Mouse (Mus musculus) myocyte (in vitro differentiated cells): Measurements from ENCODE around the gene Smim24. TPM values are rescaled to one million over a fixed set of nuclear protein-coding genes. Genes with fewer than 3 reads are reported as not detected.

Experiments used
- H3K27me3 ChIP-seq: one replicate; pipeline ENCODE4 v1.6.1; 2011; ENCODE audit not compliant: control insufficient read depth, insufficient read depth, insufficient read length
- H3K36me3 ChIP-seq: one replicate; pipeline ENCODE4 v1.6.1; 2011; ENCODE audit not compliant: control insufficient read depth, insufficient read depth
- H3K4me2 ChIP-seq: one replicate; pipeline ENCODE4 v1.6.1; 2011; ENCODE audit warnings: low read depth, control low read depth
- H3K4me3 ChIP-seq: one replicate; pipeline ENCODE4 v1.5.1; 2011; ENCODE audit warnings: mild to moderate bottlenecking, control low read depth, moderate library complexity
- H3K79me2 ChIP-seq: one replicate; pipeline ENCODE4 v1.6.1; 2011; ENCODE audit not compliant: control insufficient read depth, insufficient read depth
- H3ac ChIP-seq: one replicate; pipeline ENCODE4 v1.6.1; 2011; ENCODE audit not compliant: control insufficient read depth, insufficient read length
- CEBPB ChIP-seq: IDR thresholded peaks from 2 replicates; pipeline ENCODE4 v1.6.1; 2011; ENCODE audit warnings: mild to moderate bottlenecking, moderate library complexity; ENCODE audit not compliant: poor library complexity, insufficient read depth, severe bottlenecking
- E2F4 ChIP-seq: IDR thresholded peaks from one replicate; pipeline ENCODE4 v1.6.1; 2011; ENCODE audit warnings: mild to moderate bottlenecking, control low read depth, moderate library complexity; ENCODE audit not compliant: insufficient read depth
- MAX ChIP-seq: IDR thresholded peaks from one replicate; pipeline ENCODE4 v1.6.1; 2011; ENCODE audit warnings: low read depth, mild to moderate bottlenecking, control low read depth
- MYOD1 ChIP-seq, 3 experiments: IDR thresholded peaks; one replicate each; pipeline ENCODE4 v1.6.1; 2011; ENCODE audit warnings: control low read depth in 2 of 3, low read depth in 2 of 3, mild to moderate bottlenecking in 2 of 3, moderate library complexity in 1 of 3; ENCODE audit not compliant: insufficient read length in 2 of 3, control insufficient read depth in 1 of 3
- MYOG ChIP-seq, 3 experiments: IDR thresholded peaks; one replicate each; pipeline ENCODE4 v1.6.1; 2011; ENCODE audit warnings: control low read depth in 2 of 3, low read depth in 2 of 3, mild to moderate bottlenecking in 2 of 3; ENCODE audit not compliant: insufficient read length in 2 of 3, control insufficient read depth in 1 of 3, insufficient read depth in 1 of 3
- POLR2A ChIP-seq: IDR thresholded peaks from one replicate; pipeline ENCODE4 v1.6.1; 2011; ENCODE audit warnings: low read depth, mild to moderate bottlenecking, control low read depth, moderate library complexity; ENCODE audit not compliant: insufficient read length
- POLR2AphosphoS2 ChIP-seq: IDR thresholded peaks from one replicate; pipeline ENCODE4 v1.6.1; 2011; ENCODE audit warnings: low read depth, control low read depth; ENCODE audit not compliant: insufficient read length
- REST ChIP-seq: IDR thresholded peaks from one replicate; pipeline ENCODE4 v1.6.1; 2011; ENCODE audit warnings: mild to moderate bottlenecking, control low read depth, moderate library complexity; ENCODE audit not compliant: insufficient read depth, insufficient read length
- SRF ChIP-seq: IDR thresholded peaks from one replicate; pipeline ENCODE4 v1.6.1; 2011; ENCODE audit warnings: low read depth; ENCODE audit not compliant: control insufficient read depth, insufficient read length
- TCF12 ChIP-seq: IDR thresholded peaks from one replicate; pipeline ENCODE4 v1.6.1; 2011; ENCODE audit warnings: mild to moderate bottlenecking, control low read depth; ENCODE audit not compliant: poor library complexity, insufficient read depth, severe bottlenecking
- TCF3 ChIP-seq: IDR thresholded peaks from one replicate; pipeline ENCODE4 v1.6.1; 2011; ENCODE audit warnings: low read depth, control low read depth; ENCODE audit not compliant: insufficient read length
- USF1 ChIP-seq: IDR thresholded peaks from one replicate; pipeline ENCODE4 v1.6.1; 2011; ENCODE audit warnings: low read depth, mild to moderate bottlenecking, control low read depth, moderate library complexity
- polyA plus RNA-seq: library from polyadenylated mRNA; unstranded; fragments of >200 nt; fragmentation: generic; extraction: Trizol; gene quantifications from one replicate; pipeline ENCODE4 v1.2.1, GENCODE M21; 2012; ENCODE audit warnings: missing spikeins

The Smim24 gene
- polyA plus RNA-seq, 1 experiment = 0.30 TPM

DNA sequence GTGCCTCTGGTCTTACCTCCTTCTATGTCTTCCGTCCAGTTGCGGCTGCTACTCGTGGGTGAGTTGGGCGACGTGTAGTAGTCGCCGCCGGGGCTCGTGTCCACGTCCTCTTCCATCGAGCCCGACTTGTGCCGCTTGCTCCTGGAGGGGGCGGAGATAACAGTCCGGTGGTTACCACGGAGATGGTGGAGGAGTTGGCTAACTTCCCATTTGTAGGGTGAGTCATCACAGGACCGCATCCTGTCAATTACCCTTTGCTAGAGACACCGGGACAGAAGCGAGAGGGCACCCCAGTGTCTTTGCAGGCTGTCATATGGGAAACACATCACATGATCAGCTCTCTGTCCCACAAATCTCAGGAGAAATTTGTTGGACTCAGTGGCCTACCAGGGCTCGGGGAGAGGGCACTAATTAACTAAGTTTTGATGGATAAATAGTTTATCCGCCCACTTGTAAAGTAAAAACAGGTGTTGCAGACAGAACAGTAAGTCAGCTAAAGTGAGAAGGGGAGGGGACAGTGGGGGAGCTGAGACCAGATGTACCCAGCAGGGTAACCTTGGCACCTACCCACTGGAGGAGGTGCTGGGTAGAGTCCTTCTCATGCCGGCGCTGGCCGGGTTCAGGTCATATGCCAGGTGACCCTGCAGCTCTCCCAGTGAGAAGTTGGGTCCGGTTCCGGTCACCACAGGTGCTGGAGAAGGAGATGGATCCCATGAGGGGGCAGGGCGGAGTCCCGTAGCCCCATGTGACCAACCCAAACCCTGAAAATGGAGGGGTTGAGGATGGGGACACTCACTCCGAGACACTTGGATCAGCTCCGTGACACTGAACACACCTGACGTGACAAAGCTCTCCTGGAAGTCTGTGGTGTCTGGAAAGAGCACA, 14.9 kb downstream of the Smim24 start:
- peaks cover 13% of the 10 kb centered on the region for H3K79me2 ChIP-seq
- no peaks in the 10 kb centered on the region for H3K27me3 ChIP-seq
- peak overlapping the region; percentile 57 for H3K4me2 ChIP-seq
- H3K36me3 ChIP-seq = peaks cover 27% of the 10 kb centered on the region
- H3ac ChIP-seq = no peak overlapping the region
- H3K4me3 ChIP-seq = no peak overlapping the region
- TF ChIP-seq USF1 = peak; percentile 87
- no peak for TF ChIP-seq TCF3

DNA sequence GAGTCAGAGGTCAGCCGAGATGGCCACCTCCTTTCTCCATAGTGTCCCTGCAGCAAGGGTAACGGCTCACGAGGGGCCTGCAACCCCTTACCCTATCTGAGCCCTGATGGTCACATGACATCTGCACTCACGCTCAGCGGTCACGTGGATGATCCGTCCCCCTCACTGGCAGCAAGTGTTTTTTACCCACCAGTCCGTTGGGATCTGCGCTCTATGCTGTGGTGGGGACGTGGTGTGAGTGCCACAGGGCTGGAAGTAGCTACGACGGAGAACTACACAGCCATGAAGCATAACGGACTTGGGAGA, 15.5 kb downstream of the Smim24 start:
- Histone ChIP-seq H3K79me2 (peaks cover 19% of the 10 kb centered on the region), H3K36me3 (peaks cover 27% of the 10 kb centered on the region), H3K27me3 (no peaks in the 10 kb centered on the region), H3ac (no peak overlapping the region), H3K4me3 (peak overlapping the region; percentile 5), H3K4me2 (peak overlapping the region; percentile 57)
- TF ChIP-seq USF1 = peak; percentile 43
- TF ChIP-seq CEBPB = no peak

DNA sequence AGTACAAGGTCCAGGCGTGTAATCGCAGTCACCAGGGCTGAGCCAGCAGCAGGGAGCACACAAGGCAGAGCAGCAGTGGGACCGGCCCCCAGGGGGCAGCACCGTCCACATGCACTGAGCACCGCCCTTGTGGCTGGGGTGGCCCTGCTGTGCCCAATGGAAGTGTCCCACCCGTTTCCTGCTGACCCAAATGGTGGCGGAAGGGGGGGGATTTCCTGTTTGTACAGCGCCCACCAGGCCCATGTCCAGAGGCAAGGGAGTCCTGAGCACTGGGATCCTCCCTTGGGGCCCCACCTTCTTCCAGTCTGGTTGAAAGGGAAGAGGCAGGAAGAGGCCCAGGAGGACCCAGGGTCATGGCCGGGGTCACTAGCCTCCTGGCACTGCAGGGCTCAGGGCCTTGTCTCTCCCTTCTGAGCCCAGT, 16.0 kb downstream of the Smim24 start:
- H3K4me3 ChIP-seq = peak overlapping the region; percentile 5
- H3K79me2 ChIP-seq = peaks cover 23% of the 10 kb centered on the region
- no peak overlapping the region for H3ac ChIP-seq
- H3K4me2 ChIP-seq = peak overlapping the region; percentile 76
- peaks cover 23% of the 10 kb centered on the region for H3K36me3 ChIP-seq
- no peaks in the 10 kb centered on the region for H3K27me3 ChIP-seq
- peak in 1 of 3 experiments; percentile 66 for TF ChIP-seq MYOG (IDR thresholded peaks at IDR 0.05; ENCODE audit: control insufficient read depth in 1 of 3, insufficient read depth in 1 of 3, insufficient read length in 2 of 3, low read depth in 2 of 3)
- peak in 1 of 3 experiments; percentile 16 for TF ChIP-seq MYOD1 (IDR thresholded peaks at IDR 0.05; ENCODE audit: control insufficient read depth in 1 of 3, insufficient read length in 2 of 3, low read depth in 2 of 3)
- TF ChIP-seq SRF = peak; percentile 80
- no peak for TF ChIP-seq MAX
- TF ChIP-seq POLR2A = no peak
- TF ChIP-seq CEBPB = no peak

DNA sequence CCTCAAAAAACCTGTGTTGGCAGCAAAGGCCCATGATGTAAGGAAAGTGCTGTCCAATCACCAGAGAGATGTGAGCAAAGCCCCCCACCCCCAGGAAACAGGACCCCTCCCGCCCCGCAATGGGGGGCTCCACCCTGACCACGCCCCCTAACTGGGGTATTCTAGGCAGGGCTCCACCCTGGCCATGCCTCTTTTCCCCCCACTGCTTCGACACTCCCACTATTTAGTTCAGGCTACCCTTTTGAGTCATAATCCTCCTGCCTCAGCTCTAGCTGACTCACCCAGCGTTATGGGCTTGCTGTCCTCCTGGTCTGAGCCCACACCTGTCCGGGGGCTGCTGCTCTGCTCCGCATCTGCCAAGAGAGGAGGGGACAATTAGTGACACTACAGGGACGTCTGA, 16.5 kb downstream of the Smim24 start:
- H3K36me3 ChIP-seq = peaks cover 19% of the 10 kb centered on the region
- no peaks in the 10 kb centered on the region for H3K27me3 ChIP-seq
- no peak for TF ChIP-seq TCF12
- TF ChIP-seq REST = no peak
- TF ChIP-seq USF1 = no peak
- TF ChIP-seq TCF3 = no peak
- TF ChIP-seq MYOG (IDR thresholded peaks at IDR 0.05; ENCODE audit: control insufficient read depth in 1 of 3, insufficient read depth in 1 of 3, insufficient read length in 2 of 3, low read depth in 2 of 3) = peak in 1 of 3 experiments; percentile 47
- TF ChIP-seq MYOD1 (IDR thresholded peaks at IDR 0.05; ENCODE audit: control insufficient read depth in 1 of 3, insufficient read length in 2 of 3, low read depth in 2 of 3) = peak in 1 of 3 experiments; percentile 76
- no peak for TF ChIP-seq SRF
- no peak for TF ChIP-seq MAX
- no peak for TF ChIP-seq POLR2A
- no peak for TF ChIP-seq E2F4
- TF ChIP-seq POLR2AphosphoS2 = no peak
- TF ChIP-seq CEBPB = no peak
- peak overlapping the region; percentile 76 for H3K4me2 ChIP-seq
- peak overlapping the region; percentile 5 for H3K4me3 ChIP-seq
- H3K79me2 ChIP-seq = peaks cover 28% of the 10 kb centered on the region
- H3ac ChIP-seq = no peak overlapping the region

DNA sequence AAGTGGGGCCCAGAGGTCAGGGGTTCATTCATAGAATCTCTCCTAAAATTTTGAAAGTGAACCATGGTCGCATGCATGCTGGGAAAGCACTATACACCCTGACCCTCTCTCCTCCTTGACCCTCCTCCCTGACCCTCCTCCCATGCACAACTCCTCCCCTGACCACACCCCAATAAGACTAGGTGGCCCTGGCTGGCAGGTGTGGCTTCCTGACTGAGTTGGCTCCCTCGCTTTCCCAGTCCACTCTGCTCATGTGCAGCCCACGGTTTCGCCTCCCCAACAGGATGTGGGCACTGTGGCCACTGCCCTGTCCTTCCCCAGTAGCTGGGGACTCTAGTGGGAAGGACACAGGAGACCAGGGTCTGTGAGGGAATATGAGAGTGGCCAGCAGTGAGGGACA, 17.5 kb downstream of the Smim24 start:
- H3ac ChIP-seq = no peak overlapping the region
- H3K4me3 ChIP-seq = peak overlapping the region; percentile 5
- H3K79me2 ChIP-seq = peaks cover 38% of the 10 kb centered on the region
- TF ChIP-seq MYOD1 (IDR thresholded peaks at IDR 0.05; ENCODE audit: control insufficient read depth in 1 of 3, insufficient read length in 2 of 3, low read depth in 2 of 3) = peak in 1 of 3 experiments; percentile 9
- no peak for TF ChIP-seq E2F4
- H3K4me2 ChIP-seq = peak overlapping the region; percentile 76
- no peaks in the 10 kb centered on the region for H3K27me3 ChIP-seq
- peaks cover 12% of the 10 kb centered on the region for H3K36me3 ChIP-seq

DNA sequence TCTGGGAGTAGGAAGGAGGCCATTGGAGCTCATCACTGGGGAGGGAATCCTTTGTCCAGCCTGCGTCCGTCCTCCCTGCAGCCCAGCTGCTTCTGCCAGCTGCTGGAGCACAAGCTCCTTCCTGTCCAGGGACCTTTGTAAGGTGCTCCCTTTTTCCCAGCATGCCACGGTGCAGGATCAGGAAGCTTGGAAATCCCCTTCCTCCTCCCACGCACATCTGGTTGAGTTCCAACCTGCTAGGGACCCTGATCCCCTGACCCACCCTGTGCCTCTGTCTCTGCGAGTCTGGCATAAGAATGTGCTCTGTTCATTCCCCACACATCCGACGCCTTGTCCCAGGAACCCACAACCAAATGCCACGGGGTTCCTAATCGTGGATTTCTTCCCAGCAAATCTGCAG, 18.1 kb downstream of the Smim24 start:
- peak overlapping the region; percentile 76 for H3K4me2 ChIP-seq
- H3ac ChIP-seq = no peak overlapping the region
- peaks cover 44% of the 10 kb centered on the region for H3K79me2 ChIP-seq
- H3K4me3 ChIP-seq = no peak overlapping the region
- peaks cover 6% of the 10 kb centered on the region for H3K36me3 ChIP-seq
- H3K27me3 ChIP-seq = no peaks in the 10 kb centered on the region
- TF ChIP-seq E2F4 (no peak), MYOD1 (IDR thresholded peaks at IDR 0.05; ENCODE audit: control insufficient read depth in 1 of 3, insufficient read length in 2 of 3, low read depth in 2 of 3) (peak in 1 of 3 experiments; percentile 48)
